Mouse (Mus musculus) lung, adult 2 months (tissue): ENCODE results near the gene Nt5e.
"Not testable (repeated sequence)": the region's sequence is repeated elsewhere in the genome, so short reads cannot be mapped to it uniquely, and the experiment has no call there.

Experiments used
- CTCF ChIP-seq: fragments of 200-500 bp; IDR thresholded peaks from 2 replicates; pipeline ENCODE4 v1.5.1; 2011; ENCODE audit warnings: mild to moderate bottlenecking, low read length, control low read depth; ENCODE audit not compliant: insufficient read depth
- POLR2A ChIP-seq: fragments of 200-500 bp; IDR thresholded peaks from 2 replicates; pipeline ENCODE4 v1.6.1; 2011; ENCODE audit warnings: low read depth, mild to moderate bottlenecking, control low read depth, low read length, borderline replicate concordance; ENCODE audit errors: extremely low read depth

DNA sequence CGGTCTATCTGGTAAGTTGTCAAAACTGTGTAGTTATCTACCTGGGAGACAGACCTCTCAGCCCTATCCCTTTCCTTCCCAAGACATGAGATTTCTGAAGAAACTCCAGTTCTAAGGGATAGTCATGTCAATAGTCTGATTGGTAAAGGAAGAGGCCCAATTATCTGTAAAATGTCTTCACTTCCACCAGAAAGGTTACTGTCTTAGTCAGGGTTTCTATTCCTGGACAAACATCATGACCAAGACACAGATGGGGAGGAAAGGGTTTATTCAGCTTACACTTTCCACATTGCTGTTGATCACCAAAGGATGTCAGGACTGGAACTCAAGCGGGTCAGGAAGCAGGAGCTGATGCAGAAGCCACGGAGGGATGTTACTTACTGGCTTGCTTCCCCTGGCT, 29.8 kb upstream of the Nt5e start:
- not testable (repeated sequence) for TF ChIP-seq CTCF, POLR2A
